Mouse (Mus musculus) left cerebral cortex, adult 18-20 months (tissue): ENCODE data around the gene Dach1. TPM values are rescaled to one million over a fixed set of nuclear protein-coding genes. Genes with fewer than 3 reads are reported as not detected.

Experiments used
- DNase-seq, 2 experiments: peaks; one replicate each; pipeline ENCODE4 v3.0.0; 2021 to 2022; ENCODE audit warnings: low spot score in 2 of 2, mixed read lengths in 1 of 2
- total RNA-seq, 2 experiments: library from RNA; stranded (reverse); gene quantifications; 2 replicates each; pipeline ENCODE4 v1.2.3; 2021

Dach1 gene
- total RNA-seq, 2 experiments from 2014 or later, result 7.0 to 10.4 TPM

DNA sequence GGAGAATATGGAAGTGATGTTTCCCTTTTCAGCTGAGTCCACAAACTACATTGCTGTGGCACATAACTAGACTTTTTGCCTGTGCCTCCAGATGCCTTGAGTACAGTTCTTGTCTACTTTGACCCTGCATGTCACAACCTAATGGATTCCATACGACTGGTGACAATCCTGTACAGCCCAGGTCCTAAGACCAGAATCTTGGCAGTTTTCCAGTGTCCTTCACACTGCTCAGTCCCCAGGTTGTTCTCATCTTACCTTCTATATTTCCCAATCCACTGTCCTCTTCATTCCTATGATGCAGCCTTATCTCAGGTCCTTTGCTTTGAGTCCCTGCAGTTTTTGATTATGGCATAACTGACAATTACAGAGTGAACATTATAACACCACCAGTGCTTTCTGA lies 131.0 kb downstream of the Dach1 start:
- no peak for DNase-seq

DNA sequence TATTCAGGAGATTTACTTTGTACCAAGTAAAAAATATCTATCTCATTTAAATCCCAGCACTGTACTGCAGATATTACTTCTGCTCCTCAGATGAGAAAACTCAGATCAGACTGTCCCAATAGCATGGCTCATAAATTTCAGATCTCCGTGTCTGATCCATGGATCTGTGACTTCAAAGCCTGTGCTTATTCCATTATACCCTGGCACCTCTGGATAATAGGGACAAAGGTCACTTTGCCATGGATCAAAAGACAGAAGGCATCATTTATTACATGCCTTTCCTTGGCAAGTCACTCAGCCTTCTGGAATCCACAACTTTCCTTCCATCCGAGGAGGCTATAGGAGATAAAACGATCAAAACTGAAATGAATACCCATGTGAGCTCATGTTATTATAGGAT lies 132.4 kb downstream of the Dach1 start:
- DNase-seq, result no peak

DNA sequence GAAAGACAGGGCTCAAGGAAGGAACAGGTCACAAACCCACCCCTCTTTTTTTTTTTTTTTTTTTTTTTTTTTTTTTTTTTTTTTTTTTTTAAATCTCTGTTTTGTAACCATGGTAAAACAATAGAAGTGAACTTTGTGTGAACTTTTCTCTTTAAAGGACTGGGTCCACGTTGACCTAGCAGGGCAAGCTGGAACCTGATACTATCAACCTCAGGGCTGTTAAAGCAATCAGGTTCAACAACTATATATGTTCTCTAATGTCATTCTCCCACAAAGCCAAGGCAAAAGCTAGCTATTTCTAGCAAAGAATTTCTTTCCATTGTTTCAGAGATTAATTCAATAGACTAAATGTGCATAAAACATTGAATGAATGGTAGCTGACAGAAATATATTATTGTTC lies 134.3 kb downstream of the Dach1 start:
- no peak for DNase-seq

DNA sequence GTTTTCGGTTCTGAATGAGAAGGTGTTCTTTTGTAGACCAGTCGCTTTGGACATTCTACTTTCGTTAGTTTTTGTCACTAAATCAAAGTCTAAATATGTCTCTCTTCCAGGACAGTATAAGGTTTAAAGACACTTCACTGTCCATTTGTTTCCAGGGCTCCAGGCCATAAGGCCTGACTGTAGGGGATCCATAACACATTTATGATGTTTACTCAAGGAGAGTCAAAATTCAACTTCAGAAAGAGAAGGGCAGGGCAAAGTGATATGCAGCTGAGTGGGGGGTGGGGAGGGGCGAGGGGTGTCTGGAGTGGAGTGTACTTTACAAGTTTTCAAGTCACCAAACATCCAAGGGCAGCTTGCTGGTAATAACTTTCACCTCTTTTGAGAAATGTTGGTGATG lies 146.0 kb downstream of the Dach1 start:
- DNase-seq, result no peak

DNA sequence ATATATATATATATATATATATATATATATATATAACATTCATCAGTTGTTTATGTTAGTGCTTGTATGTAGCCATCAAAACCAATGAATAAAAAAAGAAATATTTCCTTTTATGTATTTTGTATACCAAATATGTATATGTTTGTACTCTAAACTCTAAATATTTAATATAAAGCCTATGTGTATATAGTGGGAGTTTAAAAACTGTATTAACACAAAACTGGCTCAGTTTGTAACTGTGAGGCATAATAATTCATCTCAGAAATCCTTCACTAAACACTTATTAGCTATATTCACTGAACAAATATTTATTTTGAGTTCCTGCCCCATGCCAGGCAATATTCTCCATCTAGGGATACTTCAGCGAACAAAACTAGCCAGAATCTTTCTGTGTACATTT lies 155.5 kb downstream of the Dach1 start:
- no peak for DNase-seq

DNA sequence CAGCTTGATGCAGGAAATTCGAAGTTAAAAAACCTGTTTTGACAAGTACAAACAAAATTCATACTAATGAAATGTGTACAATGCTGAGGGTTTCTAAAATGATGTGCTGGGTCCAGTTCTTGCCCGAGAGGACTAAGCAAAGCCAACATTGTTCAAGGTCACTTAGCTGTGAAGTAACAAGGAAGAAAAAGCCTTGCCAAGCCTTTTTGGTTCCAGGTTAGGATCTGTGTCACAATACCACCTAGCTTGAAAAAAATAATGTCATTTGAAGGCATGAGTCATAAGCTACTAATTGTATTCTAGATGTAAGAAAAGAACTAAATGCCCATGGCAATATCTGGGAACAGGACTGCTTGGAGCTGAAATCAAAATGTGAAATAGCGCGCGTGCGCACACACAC lies 161.1 kb downstream of the Dach1 start:
- no peak for DNase-seq

DNA sequence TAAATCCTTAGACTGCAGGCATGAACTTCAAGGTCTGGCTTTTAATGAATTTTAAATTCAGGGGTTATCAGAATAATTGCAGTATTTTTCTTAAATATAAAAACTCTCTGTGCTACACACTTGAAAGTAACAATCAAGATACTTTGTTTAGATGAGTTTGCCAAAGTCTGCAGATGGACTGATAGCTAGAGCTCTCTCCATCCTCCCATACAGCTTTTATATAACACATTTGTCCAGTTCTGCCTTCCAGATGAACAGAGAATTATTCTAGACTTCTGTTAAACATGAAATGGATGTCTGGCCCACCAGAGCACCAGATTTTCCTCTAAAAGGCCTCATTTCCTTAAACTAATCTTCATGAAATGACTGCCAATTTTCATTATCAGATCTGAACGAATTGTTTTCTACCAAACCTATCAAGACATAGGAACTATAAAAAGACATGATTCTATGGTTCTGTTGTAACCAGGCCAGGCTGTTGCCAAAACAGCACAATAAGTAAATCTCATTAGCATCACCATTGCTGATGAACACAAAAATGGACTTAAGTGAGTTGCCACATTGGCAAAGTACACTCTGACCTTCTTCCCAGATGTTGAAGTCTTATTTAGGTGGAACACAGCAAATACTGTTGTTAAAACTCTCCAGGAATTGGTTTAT lies 167.4 kb downstream of the Dach1 start:
- DNase-seq, result no peak

DNA sequence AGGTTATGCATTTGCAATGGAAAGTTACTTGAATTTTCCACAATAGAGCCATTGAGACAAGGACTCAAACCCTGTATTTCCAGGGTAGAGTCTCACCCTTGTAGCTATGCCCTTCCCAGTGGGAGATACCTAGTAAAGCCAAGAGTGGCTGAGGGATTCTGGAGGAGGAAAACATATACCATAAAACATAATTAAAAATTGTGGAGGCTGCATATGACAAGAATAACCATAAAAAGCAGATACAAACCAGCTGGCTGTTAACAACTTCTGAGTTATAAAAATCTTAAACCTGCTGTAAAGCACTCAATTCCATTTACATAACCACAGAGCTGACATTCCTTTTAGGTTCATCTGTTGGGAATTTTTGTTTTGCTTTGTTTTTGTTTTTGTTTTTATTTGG lies 171.0 kb downstream of the Dach1 start:
- DNase-seq, result no peak

DNA sequence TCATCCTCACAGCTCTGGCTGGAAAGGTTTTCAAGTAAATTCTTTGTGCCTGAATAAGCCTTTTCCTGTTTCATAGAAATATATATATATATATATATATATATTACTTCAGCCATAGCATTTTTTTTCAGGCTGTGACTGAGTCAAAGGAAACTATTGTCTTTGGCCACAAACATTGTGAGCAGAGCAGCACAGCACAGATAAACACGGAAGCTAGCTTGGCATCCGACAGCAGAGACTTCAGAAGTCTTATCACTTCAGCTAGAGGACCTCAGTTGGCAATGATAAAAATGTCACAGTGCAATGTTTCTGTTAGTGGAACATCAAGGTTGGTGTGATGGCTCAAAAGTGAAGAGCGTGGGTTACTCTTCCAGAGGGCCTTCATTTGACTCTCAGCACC lies 186.3 kb downstream of the Dach1 start:
- DNase-seq, result no peak

DNA sequence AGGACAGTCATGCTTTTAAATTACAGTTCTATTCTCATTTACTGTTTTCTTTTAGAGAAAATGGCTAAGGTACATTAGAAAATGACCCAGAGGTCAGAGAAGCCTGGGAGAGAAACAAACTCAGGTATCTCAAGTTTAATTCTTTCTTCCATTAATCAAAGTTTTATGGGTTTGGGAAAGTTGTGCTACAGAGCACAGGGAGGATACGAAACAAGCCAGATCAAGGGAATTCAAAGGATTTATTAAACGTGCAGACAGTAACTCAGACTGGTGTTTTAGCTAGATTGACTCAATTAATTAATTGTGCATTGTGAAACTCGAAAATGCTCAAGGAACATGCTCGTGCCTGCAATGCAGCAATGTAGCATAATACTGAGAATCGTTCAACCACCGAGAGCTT lies 186.9 kb downstream of the Dach1 start:
- no peak for DNase-seq

DNA sequence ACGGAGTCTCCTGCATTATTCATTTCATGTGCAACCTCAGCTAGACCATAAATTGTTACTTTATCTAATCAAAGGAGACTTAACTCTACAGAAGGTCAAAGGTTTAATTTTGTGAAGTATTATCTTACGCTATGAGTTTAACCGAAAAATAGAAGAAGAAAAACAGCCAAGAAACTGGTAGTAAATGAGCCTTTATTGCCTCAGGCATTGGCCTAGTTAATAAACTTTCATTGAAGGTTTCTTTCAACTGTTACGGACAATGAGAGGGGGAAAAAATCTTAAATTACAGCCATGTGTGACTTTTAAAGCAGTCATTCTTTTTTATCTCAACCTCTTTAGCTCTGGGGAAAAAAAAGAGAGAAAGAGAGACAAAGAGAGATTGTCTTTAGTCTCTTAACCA lies 188.7 kb downstream of the Dach1 start:
- no peak for DNase-seq

DNA sequence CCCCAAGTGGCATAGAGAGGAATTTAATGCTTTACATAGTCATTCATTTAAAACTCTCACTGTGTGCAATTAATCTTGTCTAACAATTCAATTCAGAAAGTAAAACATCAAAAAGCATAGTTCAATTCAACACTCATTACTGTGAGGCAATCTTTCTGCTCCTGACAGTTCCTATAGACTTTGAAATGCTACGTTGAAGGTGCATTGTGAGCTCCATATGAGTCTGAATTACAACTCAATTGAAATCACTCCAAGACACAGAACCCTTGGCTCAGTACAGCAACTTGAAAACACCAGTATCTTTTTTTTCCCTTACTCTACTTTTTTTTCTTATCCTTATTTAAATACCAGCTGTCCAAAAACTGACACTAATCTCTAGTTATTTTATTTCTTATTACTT lies 193.5 kb downstream of the Dach1 start:
- DNase-seq, result no peak

DNA sequence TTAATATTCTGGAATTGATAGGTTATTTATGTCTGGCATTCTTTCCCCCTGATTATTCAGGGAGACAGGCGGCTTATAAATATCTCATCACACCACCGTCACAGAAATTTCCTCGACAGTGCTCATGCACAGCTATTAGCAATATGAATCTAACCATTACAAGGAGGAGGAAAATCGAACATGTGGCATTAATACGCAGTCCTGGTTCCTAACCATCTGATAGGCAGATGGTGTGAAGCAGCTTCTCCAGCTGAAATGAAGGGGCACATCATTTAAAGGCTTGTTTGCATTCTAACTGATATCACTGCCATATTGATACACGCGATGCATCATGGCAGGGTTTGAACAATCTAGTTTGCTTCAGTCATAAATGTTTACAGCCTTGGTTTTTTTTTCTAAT lies 194.1 kb downstream of the Dach1 start:
- no peak for DNase-seq

DNA sequence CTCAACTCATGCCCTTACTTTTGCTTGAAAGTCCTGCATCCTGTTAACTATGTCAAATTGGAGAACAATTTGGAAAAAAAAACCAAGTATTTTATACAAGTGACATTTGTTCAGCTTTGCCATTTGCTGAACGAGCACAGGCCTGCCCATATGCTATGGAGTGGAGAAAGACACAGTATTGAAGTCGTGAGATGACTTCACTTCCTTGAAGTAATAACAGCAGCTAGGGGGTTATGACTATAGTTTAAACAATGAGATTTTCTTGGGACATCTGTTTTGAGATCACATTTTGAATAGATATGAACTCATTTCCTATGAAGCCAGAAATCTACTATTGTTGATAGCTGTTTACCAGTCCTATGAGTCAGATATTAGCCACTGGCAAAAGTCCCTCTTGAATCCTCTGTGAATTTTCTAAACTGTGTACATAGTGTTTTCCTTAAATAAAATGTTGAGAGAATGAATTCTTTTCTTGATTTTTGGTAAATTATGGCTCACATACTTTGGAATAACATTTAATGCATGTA lies 205.0 kb downstream of the Dach1 start:
- no peak for DNase-seq

DNA sequence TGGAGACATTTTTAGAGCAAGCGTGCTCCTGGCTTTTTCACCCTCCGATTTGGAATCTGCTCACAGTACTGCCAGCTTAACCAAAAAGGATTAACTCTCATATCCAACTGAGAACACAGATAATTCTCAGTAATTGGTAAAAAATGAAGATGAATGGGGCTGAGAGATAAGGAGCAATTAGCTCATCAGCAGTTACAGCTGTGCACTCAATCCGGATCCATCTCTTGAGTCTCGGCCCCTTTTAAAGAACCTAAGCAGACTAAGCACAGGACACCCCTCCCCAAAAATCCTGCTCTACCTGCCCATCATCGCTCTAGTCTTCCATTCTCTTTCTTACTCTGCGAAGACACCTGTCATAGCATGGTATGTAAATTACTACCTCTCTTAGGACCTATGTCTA lies 205.9 kb downstream of the Dach1 start:
- no peak for DNase-seq

DNA sequence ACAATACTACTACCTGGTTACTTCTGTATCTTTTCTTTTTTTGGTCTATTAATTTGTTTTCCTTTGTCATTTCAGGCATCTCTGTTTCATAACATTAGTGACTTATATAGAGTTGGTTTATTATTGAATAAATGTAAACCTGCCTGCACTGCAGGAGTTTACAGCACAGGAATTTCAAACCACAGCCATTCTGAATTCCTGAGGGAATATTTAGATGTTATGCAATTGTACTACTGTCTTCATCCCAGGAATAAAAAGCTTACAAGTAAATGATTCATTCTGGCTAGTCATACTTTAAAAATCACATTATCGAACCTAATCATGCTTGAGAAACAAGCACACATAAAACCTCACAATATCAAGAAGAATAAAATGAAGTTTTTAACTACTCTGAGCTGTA lies 213.2 kb downstream of the Dach1 start:
- no peak for DNase-seq

DNA sequence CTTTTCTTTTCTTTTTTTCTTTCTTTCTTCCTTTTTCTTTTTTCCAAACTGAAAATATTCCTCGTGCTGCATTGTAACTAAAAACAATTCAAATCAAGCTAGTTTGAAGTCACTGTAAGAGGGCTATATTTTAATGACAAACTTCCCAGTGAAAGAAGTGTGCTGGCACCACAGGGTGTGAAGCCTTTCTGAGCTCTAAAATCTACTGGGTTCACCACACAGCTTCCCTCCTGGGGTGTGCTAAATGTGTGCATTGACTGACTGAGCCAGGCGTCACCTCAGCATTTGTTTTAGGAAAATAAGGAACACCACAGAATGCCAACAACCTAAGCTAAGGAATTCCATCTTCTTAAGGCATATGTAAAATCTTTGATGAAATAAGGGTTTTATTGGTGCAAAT lies 224.1 kb downstream of the Dach1 start:
- no peak for DNase-seq

DNA sequence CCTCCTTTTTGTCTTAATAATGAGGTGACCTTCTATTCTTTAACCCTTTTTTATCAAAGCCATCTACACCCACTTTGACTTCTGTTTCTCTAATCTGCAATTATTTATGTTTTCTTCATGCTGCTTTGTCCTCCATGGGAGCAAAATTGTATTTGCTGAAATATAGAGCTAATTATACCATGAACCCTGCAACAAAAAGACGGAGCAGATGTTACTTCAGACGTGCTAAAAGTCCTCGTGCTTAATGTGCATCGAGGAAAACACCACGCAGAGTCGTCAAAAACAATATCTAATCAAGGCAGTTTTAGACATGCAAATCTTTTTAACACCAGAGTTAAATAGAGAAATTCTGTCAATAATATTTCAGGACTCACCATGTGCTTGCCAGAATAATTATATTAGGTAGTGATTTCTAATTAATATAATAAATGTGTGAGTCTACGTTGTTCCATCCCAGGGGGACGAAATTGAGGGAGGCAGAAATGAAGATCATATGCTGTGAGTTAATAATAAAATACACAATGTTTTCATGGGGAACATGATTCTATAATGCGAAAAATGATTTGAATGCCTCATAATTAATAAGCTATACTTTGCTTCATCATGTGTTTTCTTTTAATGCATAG lies 224.8 kb downstream of the Dach1 start:
- DNase-seq, result no peak

DNA sequence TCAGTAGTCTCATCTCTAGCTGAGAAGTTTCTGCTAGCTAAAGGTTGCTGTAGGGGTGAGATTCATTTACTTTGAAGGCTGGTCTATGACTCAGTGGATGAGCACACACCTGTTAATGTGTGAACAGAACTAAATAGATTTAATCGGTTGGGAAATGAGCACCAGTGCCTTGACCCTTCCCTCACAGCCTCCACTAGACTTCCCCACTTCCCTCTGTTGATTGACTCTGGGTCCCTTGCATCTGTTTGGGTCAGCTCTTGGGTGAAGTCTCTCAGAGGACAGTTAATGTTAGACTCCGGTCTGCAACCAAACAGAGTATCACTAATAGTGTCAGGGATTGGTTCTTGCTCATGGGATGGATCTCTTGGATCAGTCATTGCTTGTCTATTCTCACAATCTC lies 227.2 kb downstream of the Dach1 start:
- DNase-seq, result no peak

DNA sequence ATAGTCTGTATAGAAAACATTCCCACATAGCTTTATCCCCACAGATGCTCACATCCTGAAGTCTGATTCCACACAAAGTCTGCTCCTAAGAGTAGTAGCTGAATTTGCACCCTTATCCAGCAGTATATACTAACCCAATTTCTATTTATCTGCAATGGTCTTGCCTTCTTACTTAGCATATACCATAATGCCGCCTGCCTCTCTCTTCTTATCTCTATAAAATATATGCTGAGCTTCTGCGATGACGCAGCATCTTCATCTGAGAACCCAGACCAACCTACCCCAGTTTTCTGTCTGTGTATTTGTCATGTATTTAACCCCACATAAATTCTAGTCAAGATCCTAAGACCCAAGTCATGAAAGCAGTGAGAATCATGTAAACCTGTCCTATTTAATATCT lies 272.9 kb downstream of the Dach1 start:
- DNase-seq, result no peak

DNA sequence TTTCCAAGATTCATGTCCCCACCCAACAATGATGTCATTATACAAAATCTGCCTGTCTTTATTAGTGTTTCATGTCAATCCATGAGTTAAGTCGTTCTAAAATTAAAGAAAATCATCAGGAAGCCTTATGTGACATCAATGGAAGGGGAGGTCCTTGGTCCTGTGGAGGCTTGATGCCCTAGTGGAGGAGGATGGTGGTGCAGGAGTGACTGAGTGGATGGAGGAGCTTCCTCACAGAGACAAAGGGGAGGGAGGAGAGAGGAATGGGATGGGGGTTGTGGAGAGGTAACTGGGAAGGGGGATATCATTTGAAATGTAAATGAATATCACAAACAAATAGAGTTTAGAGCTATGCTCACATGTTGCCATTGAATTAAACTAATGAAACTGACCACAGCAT lies 287.6 kb downstream of the Dach1 start:
- DNase-seq, result no peak

DNA sequence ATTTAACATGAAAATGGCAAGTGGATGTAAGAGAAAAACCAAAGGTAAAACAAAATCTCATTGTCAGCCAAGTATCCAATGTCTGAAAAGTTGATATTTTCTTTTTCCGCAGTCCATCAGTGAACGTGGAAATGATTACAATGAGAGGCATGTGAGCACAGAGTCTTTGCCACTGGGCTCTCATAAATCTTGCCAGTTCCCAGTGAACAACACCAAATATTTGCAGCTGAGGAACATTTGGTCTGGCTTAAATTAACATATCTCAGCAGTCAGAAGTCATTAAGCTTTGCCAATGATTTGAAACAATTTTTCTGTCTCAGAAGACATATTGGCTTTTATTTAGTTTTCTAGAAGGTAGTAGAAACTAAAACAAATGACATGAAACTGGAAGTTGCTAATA lies 298.6 kb downstream of the Dach1 start:
- no peak for DNase-seq

DNA sequence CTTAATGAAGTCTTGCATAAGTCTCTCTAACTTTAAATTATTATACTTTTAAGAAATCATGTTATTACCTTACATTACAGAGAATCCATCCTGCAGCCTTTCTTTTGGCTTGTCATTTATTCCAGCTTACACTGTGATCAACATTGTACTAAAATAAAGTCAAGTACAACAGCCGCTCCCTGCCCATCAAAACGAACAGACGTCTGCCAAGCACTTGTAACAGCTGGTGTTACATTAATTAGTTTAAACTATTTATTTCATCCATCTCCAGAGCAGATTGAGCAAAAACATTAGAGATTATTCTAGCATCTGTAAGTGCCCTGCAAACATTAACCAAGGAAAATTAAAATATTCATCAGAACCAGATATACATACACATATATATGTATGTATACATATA lies 311.2 kb downstream of the Dach1 start:
- DNase-seq, result no peak
